Mouse (Mus musculus) heart, embryonic 10.5 days (tissue): ENCODE data around the gene Rarres1. TPM values are rescaled to one million over a fixed set of nuclear protein-coding genes. Genes with fewer than 3 reads are reported as not detected.
A peak's percentile ranks its signal among the peaks of the same experiment; 100 is the strongest.

Source experiments
- DNase-seq: peaks from one replicate; pipeline ENCODE4 v3.0.0-alpha.2; 2017; ENCODE audit warnings: low spot score
- H3K27ac ChIP-seq: fragments of 300-500 bp; sonication (generic); 2 replicates; pipeline ENCODE4 v1.5.1; 2016; ENCODE audit warnings: mild to moderate bottlenecking
- H3K27me3 ChIP-seq: fragments of 300-500 bp; sonication (generic); 2 replicates; pipeline ENCODE4 v1.6.1; 2016; ENCODE audit warnings: mild to moderate bottlenecking; ENCODE audit not compliant: poor library complexity, insufficient read depth, severe bottlenecking
- H3K36me3 ChIP-seq: fragments of 300-500 bp; sonication (generic); 2 replicates; pipeline ENCODE4 v1.6.1; 2016; ENCODE audit warnings: mild to moderate bottlenecking, moderate library complexity
- H3K4me1 ChIP-seq: fragments of 300-500 bp; sonication (generic); 2 replicates; pipeline ENCODE4 v1.6.1; 2016; ENCODE audit warnings: mild to moderate bottlenecking
- H3K4me3 ChIP-seq: fragments of 300-500 bp; sonication (generic); 2 replicates; pipeline ENCODE4 v1.5.1; 2016; ENCODE audit warnings: mild to moderate bottlenecking, moderate library complexity
- H3K9me3 ChIP-seq: fragments of 300-500 bp; sonication (generic); 2 replicates; pipeline ENCODE4 v1.6.1; 2016; ENCODE audit warnings: mild to moderate bottlenecking, moderate library complexity
- WGBS: fragments of 180-500 bp; shearing (Covaris S2); methylation state at CpG from one replicate; pipeline ENCODE4 v1.1.7; 2016; 5-methylcytosine and 5-hydroxymethylcytosine counted together
- polyA plus RNA-seq: library from polyadenylated mRNA; unstranded; fragments of >200 nt; fragmentation: Nextera tagmentation; extraction: Ambion mirVana; gene quantifications from 2 replicates; pipeline ENCODE4 v1.2.1, GENCODE M21; 2016

Rarres1 gene
- 1.4 and 2.4 TPM in 2 replicates for polyA plus RNA-seq

- peaks cover 10% of the 10 kb centered on the region for H3K4me1 ChIP-seq
- H3K36me3 ChIP-seq = no peaks in the 10 kb centered on the region
- peak within 1 kb of the TSS; percentile 73 for H3K4me3 ChIP-seq
- peak within 1 kb of the TSS; percentile 76 for H3K27ac ChIP-seq
- peaks cover 48% of the 10 kb centered on the region for H3K27me3 ChIP-seq
- H3K9me3 ChIP-seq = no peaks in the 10 kb centered on the region
- 2% methylated on average over 38 of the region's 38 CpGs for WGBS
- DNase-seq = peak; percentile 77
These were observed at the start of gene Rarres1 for GRCm38 (mm10) chr3:67515274-67515801. TSS of gene Rarres1 (minus strand) at chr3:67515523.

DNA sequence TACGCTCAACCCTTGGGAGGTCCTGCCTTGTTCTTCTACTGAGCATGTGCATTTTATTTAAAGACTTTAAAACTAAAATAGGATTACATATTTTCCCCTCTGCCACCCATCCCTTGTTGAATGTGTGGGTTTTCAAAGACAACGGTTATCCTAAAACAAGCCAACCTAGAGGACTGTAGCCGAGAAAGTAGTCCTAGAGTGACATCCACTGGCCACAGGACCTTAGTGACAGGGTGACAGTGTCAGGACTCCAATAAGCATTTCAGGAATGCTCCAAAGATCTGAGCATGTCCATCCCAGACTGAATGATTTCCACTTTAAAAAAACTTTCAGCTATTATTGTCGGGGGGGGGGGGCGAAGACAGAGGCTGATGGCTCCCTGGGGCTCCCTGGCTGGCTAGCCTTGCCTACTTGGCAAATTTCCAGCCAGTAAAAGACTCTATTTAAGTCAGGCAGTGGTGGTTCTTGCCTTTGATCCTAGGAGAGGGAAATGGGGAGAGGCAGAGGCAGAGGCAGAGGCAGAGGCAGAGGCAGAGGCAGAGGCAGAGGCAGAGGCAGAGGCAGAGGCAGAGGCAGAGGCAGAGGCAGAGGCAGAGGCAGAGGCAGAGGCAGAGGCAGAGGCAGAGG, 49.5 kb upstream of the Rarres1 start:
- WGBS = 44% methylated on average over 5 of the region's 5 CpGs
- no peak overlapping the region for H3K4me3 ChIP-seq

GRCm38 (mm10) chr3:67557718-67558354, 42.5 kb upstream of the Rarres1 start:
- 78% methylated on average over 14 of the region's 14 CpGs for WGBS
- Histone ChIP-seq H3K36me3 (no peaks in the 10 kb centered on the region), H3K4me1 (no peaks in the 10 kb centered on the region), H3K27ac (no peak overlapping the region), H3K9me3 (no peaks in the 10 kb centered on the region), H3K27me3 (no peaks in the 10 kb centered on the region; the same call in 1 of the 2 replicates), H3K4me3 (no peak overlapping the region)
- no peak for DNase-seq

More for the DNA sequence above, 49.5 kb upstream of the Rarres1 start:
- Histone ChIP-seq H3K27ac (no peak overlapping the region), H3K27me3 (no peaks in the 10 kb centered on the region; the same call in 1 of the 2 replicates), H3K36me3 (no peaks in the 10 kb centered on the region), H3K9me3 (no peaks in the 10 kb centered on the region), H3K4me1 (no peaks in the 10 kb centered on the region)
- no peak for DNase-seq

GRCm38 (mm10) chr3:67557200-67557651, 41.9 kb upstream of the Rarres1 start:
- no peaks in the 10 kb centered on the region for H3K4me1 ChIP-seq
- 56% methylated on average over 14 of the region's 14 CpGs for WGBS
- no peak for DNase-seq
- no peaks in the 10 kb centered on the region; the same call in 1 of the 2 replicates for H3K27me3 ChIP-seq
- H3K27ac ChIP-seq = no peak overlapping the region
- no peak overlapping the region for H3K4me3 ChIP-seq
- no peaks in the 10 kb centered on the region for H3K9me3 ChIP-seq
- H3K36me3 ChIP-seq = no peaks in the 10 kb centered on the region

GRCm38 (mm10) chr3:67555211-67555610, 39.9 kb upstream of the Rarres1 start:
- Histone ChIP-seq H3K9me3 (no peaks in the 10 kb centered on the region), H3K27ac (no peak overlapping the region)
- WGBS = 78% methylated on average over 5 of the region's 5 CpGs

DNA sequence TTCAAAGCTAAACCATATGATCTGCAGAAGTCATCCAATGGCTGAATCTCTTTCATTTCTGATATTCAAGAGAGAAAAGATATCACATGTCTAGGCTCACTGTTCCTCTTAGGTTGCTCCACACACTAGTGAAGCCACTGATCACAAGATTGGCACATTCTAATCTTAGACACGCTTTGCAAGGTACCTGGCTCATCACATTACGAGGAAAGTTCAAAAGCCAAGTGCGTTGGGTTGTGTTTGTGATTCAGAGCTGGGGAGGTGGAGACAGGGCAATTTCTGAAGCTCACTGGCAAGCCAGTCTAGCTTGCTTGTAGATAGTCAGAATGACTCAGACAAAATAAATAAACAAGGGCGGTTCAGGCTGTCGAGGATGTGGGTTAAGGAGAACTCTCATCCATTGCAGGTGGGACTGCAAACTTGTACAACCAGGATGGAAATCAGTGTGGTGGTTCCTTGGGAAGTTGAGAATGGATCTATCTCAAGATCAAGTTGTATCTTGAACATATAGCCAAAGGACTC, 38.7 kb upstream of the Rarres1 start:
- 78% methylated on average over 5 of the region's 5 CpGs for WGBS
- no peak overlapping the region for H3K4me3 ChIP-seq
- no peaks in the 10 kb centered on the region for H3K9me3 ChIP-seq
- H3K4me1 ChIP-seq = no peaks in the 10 kb centered on the region
- no peak overlapping the region for H3K27ac ChIP-seq
- no peaks in the 10 kb centered on the region for H3K36me3 ChIP-seq
- no peak for DNase-seq
- no peaks in the 10 kb centered on the region for H3K27me3 ChIP-seq

More at GRCm38 (mm10) chr3:67555211-67555610, 39.9 kb upstream of the Rarres1 start:
- no peaks in the 10 kb centered on the region for H3K4me1 ChIP-seq
- no peaks in the 10 kb centered on the region for H3K36me3 ChIP-seq
- no peak for DNase-seq
- no peaks in the 10 kb centered on the region for H3K27me3 ChIP-seq
- H3K4me3 ChIP-seq = no peak overlapping the region

DNA sequence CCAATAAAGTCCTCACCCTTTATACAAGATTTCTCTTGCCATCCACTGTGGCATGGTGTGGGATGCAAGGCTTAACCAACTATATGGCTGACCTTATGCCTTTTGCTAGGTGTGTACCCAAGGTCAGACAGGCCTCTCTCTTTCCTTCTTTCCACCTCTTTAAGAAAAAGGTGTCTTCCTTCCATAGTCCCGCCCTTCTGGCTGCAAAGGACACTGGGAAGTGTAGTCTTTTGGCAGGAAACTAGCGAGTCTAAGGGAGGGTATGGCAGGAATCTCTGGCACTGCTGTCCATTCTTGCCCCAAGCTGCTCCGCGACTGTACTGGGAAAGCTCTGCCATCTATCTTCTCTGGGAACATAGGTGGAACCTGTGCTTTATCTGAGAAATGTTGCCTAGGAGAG, 38.0 kb upstream of the Rarres1 start:
- 0 out of 2 replicates have a peak overlapping the region, but pooled peaks have one; percentile 15 for H3K4me3 ChIP-seq
- no peaks in the 10 kb centered on the region for H3K9me3 ChIP-seq
- 33% methylated on average over 4 of the region's 4 CpGs for WGBS
- H3K4me1 ChIP-seq = no peaks in the 10 kb centered on the region
- H3K27ac ChIP-seq = no peak overlapping the region
- H3K27me3 ChIP-seq = no peaks in the 10 kb centered on the region
- no peaks in the 10 kb centered on the region for H3K36me3 ChIP-seq
- no peak for DNase-seq

GRCm38 (mm10) chr3:67551193-67551592, 35.9 kb upstream of the Rarres1 start:
- Histone ChIP-seq H3K36me3 (no peaks in the 10 kb centered on the region), H3K27me3 (no peaks in the 10 kb centered on the region), H3K4me1 (no peaks in the 10 kb centered on the region), H3K27ac (no peak overlapping the region), H3K9me3 (no peaks in the 10 kb centered on the region), H3K4me3 (no peak overlapping the region)
- WGBS = 65% methylated on average over 3 of the region's 3 CpGs
- no peak for DNase-seq

DNA sequence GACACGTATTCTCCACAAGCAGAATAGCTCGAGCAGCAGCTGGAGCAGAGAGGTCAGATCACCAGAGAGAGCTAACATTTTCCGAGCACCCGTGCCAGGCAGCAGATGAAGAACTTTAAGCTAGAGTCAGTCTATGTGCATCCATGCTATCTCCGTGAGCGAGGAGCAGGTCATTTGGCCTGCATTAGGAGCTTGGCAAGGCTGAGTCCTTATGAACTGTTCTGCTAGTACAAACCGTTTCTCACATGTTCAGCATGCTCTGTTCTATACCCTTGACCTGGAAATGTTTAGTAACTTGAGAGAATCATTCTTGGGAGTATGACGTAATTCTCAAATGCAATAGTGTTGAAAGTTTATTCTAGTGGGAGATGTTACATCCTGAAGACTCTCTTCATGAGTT, 28.3 kb upstream of the Rarres1 start:
- Histone ChIP-seq H3K4me3 (no peak overlapping the region), H3K4me1 (no peaks in the 10 kb centered on the region), H3K27me3 (no peaks in the 10 kb centered on the region), H3K36me3 (no peaks in the 10 kb centered on the region), H3K9me3 (no peaks in the 10 kb centered on the region), H3K27ac (no peak overlapping the region)
- 80% methylated on average over 8 of the region's 8 CpGs for WGBS
- no peak for DNase-seq

GRCm38 (mm10) chr3:67524768-67525167, 9.4 kb upstream of the Rarres1 start:
- H3K4me1 ChIP-seq = peaks cover 9% of the 10 kb centered on the region; the same call in 1 of the 2 replicates
- DNase-seq = no peak
- WGBS = 74% methylated on average over 6 of the region's 6 CpGs
- no peaks in the 10 kb centered on the region for H3K9me3 ChIP-seq
- no peak overlapping the region for H3K27ac ChIP-seq
- H3K36me3 ChIP-seq = no peaks in the 10 kb centered on the region
- H3K27me3 ChIP-seq = no peaks in the 10 kb centered on the region
- H3K4me3 ChIP-seq = no peak overlapping the region

DNA sequence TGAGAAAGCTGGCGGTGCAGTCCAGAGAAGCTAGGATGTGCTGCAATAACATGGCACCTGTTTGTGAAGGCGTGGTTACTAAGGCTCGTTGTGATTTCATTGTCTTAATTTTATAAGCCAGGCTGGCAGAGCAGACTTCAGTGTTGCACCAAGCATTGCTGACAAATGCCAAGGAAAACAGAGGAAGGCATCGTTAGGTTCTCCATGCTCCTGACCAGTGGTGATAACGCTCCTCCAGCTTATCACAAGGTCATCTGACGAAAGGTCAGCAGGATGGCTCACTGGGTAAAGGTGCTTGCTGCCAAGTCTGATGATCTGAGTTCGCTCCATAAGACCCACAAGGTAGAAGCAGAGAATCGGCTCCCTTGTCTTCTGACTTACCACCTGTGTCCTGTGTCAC, 7.4 kb upstream of the Rarres1 start:
- 77% methylated on average over 8 of the region's 8 CpGs for WGBS
- H3K4me3 ChIP-seq = no peak overlapping the region
- no peaks in the 10 kb centered on the region for H3K9me3 ChIP-seq
- H3K36me3 ChIP-seq = no peaks in the 10 kb centered on the region
- peaks cover 8% of the 10 kb centered on the region; the same call in 1 of the 2 replicates for H3K27me3 ChIP-seq
- peaks cover 9% of the 10 kb centered on the region; the same call in 1 of the 2 replicates for H3K4me1 ChIP-seq
- H3K27ac ChIP-seq = no peak overlapping the region
- DNase-seq = no peak

GRCm38 (mm10) chr3:67520568-67521143, 5.3 kb upstream of the Rarres1 start:
- Histone ChIP-seq H3K27me3 (peaks cover 25% of the 10 kb centered on the region), H3K4me1 (peaks cover 9% of the 10 kb centered on the region; the same call in 1 of the 2 replicates), H3K27ac (no peak overlapping the region), H3K4me3 (no peak overlapping the region), H3K9me3 (no peaks in the 10 kb centered on the region), H3K36me3 (no peaks in the 10 kb centered on the region)
- 89% methylated on average over 5 of the region's 5 CpGs for WGBS
- DNase-seq = no peak
